ENCODE assay signal across 27 mouse cellular contexts in the genomic region with DNA sequence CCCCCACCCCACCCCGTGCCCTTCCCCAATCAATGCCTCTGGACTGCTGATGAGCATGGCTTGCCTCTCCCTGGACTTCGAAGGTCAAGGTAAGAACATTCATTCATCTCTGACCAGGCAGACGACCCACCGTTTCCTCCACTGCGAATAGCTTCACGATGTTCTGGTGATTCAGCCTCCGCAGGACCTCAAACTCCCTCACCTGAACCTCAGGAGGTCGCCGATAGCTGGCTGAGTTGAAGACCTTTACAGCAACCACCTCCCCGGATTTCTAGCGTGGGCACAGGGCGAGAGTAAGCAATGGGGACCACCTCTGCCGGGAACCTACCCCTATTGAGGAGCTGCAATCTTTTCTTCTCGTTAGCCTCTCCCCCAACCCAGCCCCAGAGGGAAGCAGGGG. TPM values are rescaled to one million over a fixed set of nuclear protein-coding genes. Genes with fewer than 3 reads are reported as not detected.
DNase-seq lines count a peak whose midpoint lies in the region; ATAC-seq and TF ChIP-seq lines count a peak whose summit lies in the region.
"Had no signal": no experiment of that assay in that cellular context is flagged by ENCODE, and none has a peak within 500 bp of the region (broad histone marks: within the 10 kb centered on the region; RNA-seq: fewer than 3 reads in every experiment).

No protein-coding gene starts in this region.

- WGBS in liver, embryonic 13.5 days (ENCODE audit: insufficient replicate concordance): 49% methylated on average over 14 of the region's 14 CpGs
- 58% methylated on average over 14 of the region's 14 CpGs for WGBS in small intestine, adult 2 months
- WGBS in kidney, adult 2 months: 82% methylated on average over 14 of the region's 14 CpGs

- no peak for DNase-seq in liver, embryonic 13.5 days
- DNase-seq in kidney, adult 2 months: no peak
- DNase-seq in MN1 (ENCODE audit: low spot score): no peak
- DNase-seq: adrenal gland, adult 8-10 months; cerebellum, adult 9-10 months; gastrocnemius, postnatal 25 days; heart, adult 2 months; heart, postnatal 4 days; lung, postnatal 36 days; midbrain, embryonic 14.5 days; retina, postnatal 1 day; right cerebral cortex, postnatal 25 days; thymus, postnatal 4 days had no signal

- no peak for ATAC-seq in erythroblast, adult 5-6 weeks (replicated peaks; ENCODE audit: low FRiP score, poor library complexity, severe bottlenecking)
- ATAC-seq in liver, embryonic 13.5 days (ENCODE audit: low read depth): no peak
- ATAC-seq: CD4-positive, CD25-positive, alpha-beta regulatory T cell, adult 4 months; forebrain, embryonic 16.5 days; Patski had no signal

- no peaks in the 10 kb centered on the region; the same call in 1 of the 2 replicates for H3K36me3 ChIP-seq in erythroblast, embryonic 14.5 days (ENCODE audit: control insufficient read depth)
- H3K36me3 ChIP-seq in liver, embryonic 13.5 days: no peaks in the 10 kb centered on the region
- H3K36me3 ChIP-seq in small intestine, adult 2 months (ENCODE audit: control insufficient read depth, insufficient read depth, low read length): peaks cover 19% of the 10 kb centered on the region
- no peaks in the 10 kb centered on the region for H3K36me3 ChIP-seq in kidney, adult 2 months (ENCODE audit: control insufficient read depth, insufficient read depth, low read length)
- H3K36me3 ChIP-seq: embryonic facial prominence, embryonic 15.5 days; forebrain, embryonic 10.5 days; heart, embryonic 15.5 days; hindbrain, embryonic 15.5 days; limb, embryonic 13.5 days; lung, embryonic 15.5 days; neural tube, embryonic 12.5 days had no signal

- peak overlapping the region; percentile 92; the same call in 1 of the 2 replicates for H3K27ac ChIP-seq in bone marrow macrophage, adult 2 months (ENCODE audit: insufficient read depth, low read depth, low read length)
- H3K27ac ChIP-seq in liver, embryonic 13.5 days: peak overlapping the region; percentile 75
- peak overlapping the region; percentile 44 for H3K27ac ChIP-seq in small intestine, adult 2 months (ENCODE audit: insufficient read depth, low read depth, low read length)
- no peak overlapping the region for H3K27ac ChIP-seq in kidney, adult 2 months (ENCODE audit: insufficient read depth, low read depth, low read length)
- H3K27ac ChIP-seq: embryonic facial prominence, embryonic 15.5 days; forebrain, embryonic 10.5 days; heart, adult 2 months; heart, embryonic 15.5 days; hindbrain, embryonic 15.5 days; limb, embryonic 13.5 days; lung, embryonic 15.5 days; neural tube, embryonic 12.5 days had no signal

- H3K4me3 ChIP-seq in erythroblast, embryonic 14.5 days (replicated peaks): peak overlapping the region; percentile 39
- peak overlapping the region; percentile 39; the same call in 1 of the 2 replicates for H3K4me3 ChIP-seq in bone marrow macrophage, adult 2 months (ENCODE audit: insufficient read depth, low read length)
- H3K4me3 ChIP-seq in liver, embryonic 13.5 days (replicated peaks): peak overlapping the region; percentile 34
- peak overlapping the region; percentile 65 for H3K4me3 ChIP-seq in small intestine, adult 2 months (ENCODE audit: low read depth, low read length)
- H3K4me3 ChIP-seq in kidney, adult 2 months (ENCODE audit: insufficient read depth, low read depth, low read length): no peak overlapping the region
- H3K4me3 ChIP-seq: embryonic facial prominence, embryonic 15.5 days; forebrain, embryonic 10.5 days; heart, adult 2 months; hindbrain, embryonic 15.5 days; limb, embryonic 13.5 days; lung, embryonic 15.5 days; neural tube, embryonic 12.5 days had no signal

- no peaks in the 10 kb centered on the region; the same call in 1 of the 2 replicates for H3K4me1 ChIP-seq in erythroblast, embryonic 14.5 days (ENCODE audit: control insufficient read depth)
- peaks cover 44% of the 10 kb centered on the region for H3K4me1 ChIP-seq in bone marrow macrophage, adult 2 months (ENCODE audit: control insufficient read depth, insufficient read depth, low read length)
- H3K4me1 ChIP-seq in liver, embryonic 13.5 days (replicated peaks): peaks cover 33% of the 10 kb centered on the region
- H3K4me1 ChIP-seq in small intestine, adult 2 months (ENCODE audit: control insufficient read depth, insufficient read depth, insufficient read length, low read length): peaks cover 32% of the 10 kb centered on the region
- H3K4me1 ChIP-seq in kidney, adult 2 months (ENCODE audit: control insufficient read depth, insufficient read depth, low read length): no peaks in the 10 kb centered on the region; the same call in 1 of the 2 replicates
- H3K4me1 ChIP-seq: hindbrain, embryonic 15.5 days; neural tube, embryonic 12.5 days had no signal

- H3K27me3 ChIP-seq in erythroblast, embryonic 14.5 days (ENCODE audit: control insufficient read depth): no peaks in the 10 kb centered on the region
- H3K27me3 ChIP-seq in liver, embryonic 13.5 days: no peaks in the 10 kb centered on the region
- H3K27me3 ChIP-seq in small intestine, adult 2 months (ENCODE audit: control insufficient read depth, insufficient read depth, low read length): no peaks in the 10 kb centered on the region
- H3K27me3 ChIP-seq in kidney, adult 2 months (replicated peaks; ENCODE audit: control insufficient read depth, insufficient read depth, low read length): no peaks in the 10 kb centered on the region
- H3K27me3 ChIP-seq: embryonic facial prominence, embryonic 15.5 days; hindbrain, embryonic 15.5 days; lung, embryonic 15.5 days; neural tube, embryonic 12.5 days; Patski had no signal

- peak overlapping the region; percentile 49 for H3K4me2 ChIP-seq in liver, embryonic 13.5 days
- H3K4me2 ChIP-seq: embryonic facial prominence, embryonic 15.5 days; hindbrain, embryonic 15.5 days; neural tube, embryonic 12.5 days had no signal

- no peak for TF ChIP-seq POLR2A in bone marrow macrophage, adult 2 months (IDR thresholded peaks at IDR 0.05; ENCODE audit: borderline replicate concordance, low read depth, low read length)
- no peak for TF ChIP-seq POLR2A in small intestine, adult 2 months (IDR thresholded peaks at IDR 0.05; ENCODE audit: low read depth, low read length)
- TF ChIP-seq POLR2A in kidney, adult 2 months (IDR thresholded peaks at IDR 0.05; ENCODE audit: low read depth, low read length): no peak

- no peak for TF ChIP-seq CTCF in bone marrow macrophage, adult 2 months (IDR thresholded peaks at IDR 0.05; ENCODE audit: low read depth, low read length)
- no peak for TF ChIP-seq CTCF in small intestine, adult 2 months (IDR thresholded peaks at IDR 0.05; ENCODE audit: extremely low read depth, insufficient read length, insufficient replicate concordance, low read depth, low read length)
- no peak for TF ChIP-seq CTCF in kidney, adult 2 months (conservative IDR thresholded peaks at IDR 0.05; ENCODE audit: insufficient read depth, insufficient read length, low read depth, low read length)

- no peaks in the 10 kb centered on the region for H3K9me3 ChIP-seq in erythroblast, embryonic 14.5 days (ENCODE audit: control insufficient read depth, low read length)
- no peaks in the 10 kb centered on the region for H3K9me3 ChIP-seq in liver, embryonic 13.5 days (replicated peaks)
- H3K9me3 ChIP-seq: embryonic facial prominence, embryonic 15.5 days; forebrain, embryonic 10.5 days; heart, embryonic 15.5 days; hindbrain, embryonic 15.5 days; limb, embryonic 13.5 days; lung, embryonic 15.5 days; neural tube, embryonic 12.5 days had no signal

- H3K9ac ChIP-seq in liver, embryonic 13.5 days: peak overlapping the region; percentile 50; the same call in 1 of the 2 replicates
- H3K9ac ChIP-seq: embryonic facial prominence, embryonic 15.5 days; heart, embryonic 15.5 days; hindbrain, embryonic 15.5 days; limb, embryonic 13.5 days; lung, embryonic 15.5 days; neural tube, embryonic 12.5 days had no signal

RNA-seq across cellular contexts. Expression of gene Ikbke, which starts 3.8 kb away (rescaled TPM):
- polyA plus RNA-seq in erythroblast, embryonic 14.5 days (2012): 0.12 TPM in 1 of 2 replicates, not detected in the other
- 6.3 and 6.5 TPM in 2 replicates for total RNA-seq in erythroblast, adult 5-6 weeks (2015; ENCODE audit: low replicate concordance)
- 5.2 and 7.0 TPM in 2 replicates for total RNA-seq in erythroblast, adult 5-6 weeks (2017; ENCODE audit: low replicate concordance)
- 194 and 227 TPM in 2 replicates for polyA plus RNA-seq in bone marrow macrophage, adult 2 months (2012; ENCODE audit: insufficient read depth, insufficient read length, missing spikeins)
- 4.9 and 5.5 TPM in 2 replicates for polyA plus RNA-seq in liver, embryonic 13.5 days (2015; fragmentation: Nextera tagmentation; extraction: Ambion mirVana)
- polyA plus RNA-seq in small intestine, adult 2 months (2012; rRNA removed): 16.3 and 43.9 TPM in 2 replicates
- polyA plus RNA-seq in kidney, adult 2 months (2012; rRNA removed): 7.6 and 10.5 TPM in 2 replicates

RNA-seq across cellular contexts. Expression of gene Rassf5, which starts 30.5 kb away (rescaled TPM):
- 0.05 TPM in 1 of 2 replicates, not detected in the other for polyA plus RNA-seq in erythroblast, embryonic 14.5 days (2012)
- 18.8 and 30.7 TPM in 2 replicates for total RNA-seq in erythroblast, adult 5-6 weeks (2015; ENCODE audit: low replicate concordance)
- total RNA-seq in erythroblast, adult 5-6 weeks (2017; ENCODE audit: low replicate concordance): 11.7 and 15.2 TPM in 2 replicates
- polyA plus RNA-seq in bone marrow macrophage, adult 2 months (2012; ENCODE audit: insufficient read depth, insufficient read length, missing spikeins): 49.4 and 49.6 TPM in 2 replicates
- 3.9 and 4.7 TPM in 2 replicates for polyA plus RNA-seq in liver, embryonic 13.5 days (2015; fragmentation: Nextera tagmentation; extraction: Ambion mirVana)
- polyA plus RNA-seq in small intestine, adult 2 months (2012; rRNA removed): 2.9 and 4.0 TPM in 2 replicates
- 3.8 and 5.7 TPM in 2 replicates for polyA plus RNA-seq in kidney, adult 2 months (2012; rRNA removed)
